Mouse (Mus musculus): Measurements from ENCODE around the gene Cd2bp2. TPM values are rescaled to one million over a fixed set of nuclear protein-coding genes. Genes with fewer than 3 reads are reported as not detected.

The Cd2bp2 gene
- polyA plus RNA-seq, 1 experiment from 2014 or later, result 59.5 TPM

DNA sequence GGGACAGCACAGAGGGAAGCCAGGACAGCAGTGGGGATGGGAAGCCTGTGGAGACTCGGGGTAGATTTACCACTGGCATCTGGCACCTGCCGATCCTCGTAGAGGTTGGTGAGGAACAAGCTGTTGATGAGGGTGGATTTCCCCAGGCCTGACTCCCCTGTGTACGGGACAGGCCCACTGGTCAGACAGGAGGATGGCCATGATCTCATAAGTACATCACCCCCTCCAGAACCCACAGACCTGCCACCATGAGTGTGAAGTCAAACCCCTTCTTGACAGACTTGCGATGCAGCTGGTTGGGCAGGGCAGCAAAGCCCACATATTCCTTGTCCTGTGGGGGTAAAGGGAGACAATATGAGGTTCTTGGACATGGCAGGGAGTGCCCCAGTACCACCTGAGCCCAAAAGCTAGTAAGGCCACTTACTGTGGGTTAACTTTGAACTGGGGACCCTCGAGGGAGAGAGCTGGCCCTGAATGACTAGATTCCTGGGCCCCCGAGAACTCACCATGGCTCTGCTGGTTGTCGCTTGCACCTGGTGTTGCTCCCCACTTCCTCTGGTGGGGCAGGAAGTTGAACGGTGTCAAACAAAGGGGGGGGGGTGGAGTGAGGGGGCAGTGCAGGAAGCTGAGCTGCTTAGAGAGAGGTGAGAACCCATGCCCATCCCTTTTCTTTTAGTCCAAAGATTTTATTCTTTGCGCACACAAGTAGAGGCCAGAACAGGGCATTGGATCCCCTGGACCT, 22.2 kb upstream of the Cd2bp2 start:
- peak; percentile 90 for DNase-seq (ENCODE audit: low spot score)

- peak; percentile 7 for DNase-seq (ENCODE audit: low spot score)
Measured at GRCm38 (mm10) chr7:127217475-127217874, 21.6 kb upstream of the Cd2bp2 start.

GRCm38 (mm10) chr7:127216307-127216706, 20.5 kb upstream of the Cd2bp2 start:
- no peak for DNase-seq (ENCODE audit: low spot score)

DNA sequence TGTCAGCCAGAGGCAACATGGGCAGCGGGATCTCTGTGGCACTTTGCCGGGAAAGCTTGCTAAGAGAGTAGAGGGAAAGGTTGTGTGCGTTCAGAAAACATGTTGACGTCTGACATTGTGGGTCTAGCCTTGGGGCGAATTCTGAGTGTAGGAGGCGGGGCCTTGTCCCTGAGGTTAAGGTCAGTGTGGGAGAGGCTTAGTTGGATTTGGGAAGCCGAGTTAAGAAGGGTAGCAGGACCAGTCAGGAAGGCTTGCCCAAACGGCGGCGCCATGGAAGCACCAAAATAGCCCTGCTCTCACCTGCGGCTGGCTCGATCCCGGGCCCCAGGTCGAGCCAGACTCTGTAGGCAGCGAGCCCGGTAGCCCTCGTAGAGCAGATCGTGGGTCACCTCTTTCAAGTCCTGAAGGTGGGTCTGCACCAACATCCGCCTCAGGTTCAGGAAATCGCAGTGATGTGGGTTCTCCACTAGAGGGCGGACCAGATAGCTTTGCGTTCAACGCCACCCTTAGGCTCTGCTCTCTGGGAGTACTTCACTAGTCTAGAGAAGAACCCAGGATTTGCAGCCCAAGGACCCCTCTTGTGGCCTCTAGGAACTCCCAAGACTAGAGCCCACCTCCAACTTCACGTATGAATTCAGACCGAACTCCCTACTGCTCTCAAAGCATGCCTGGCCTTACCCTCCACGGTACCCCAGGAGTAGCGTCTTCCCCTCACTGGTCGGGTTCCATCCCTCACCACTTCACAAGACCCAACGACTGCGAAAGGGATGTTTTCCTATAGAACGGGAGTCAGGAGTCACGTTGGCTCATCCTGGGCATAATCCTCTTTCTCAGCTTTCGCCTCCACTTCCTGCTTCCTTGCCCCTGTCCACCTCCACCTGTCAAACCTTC, 19.4 kb upstream of the Cd2bp2 start:
- DNase-seq (ENCODE audit: low spot score), result peak; percentile 88

- DNase-seq (ENCODE audit: low spot score), result no peak
Measured at GRCm38 (mm10) chr7:127214521-127214920, 18.7 kb upstream of the Cd2bp2 start.

GRCm38 (mm10) chr7:127213930-127214329, 18.1 kb upstream of the Cd2bp2 start:
- no peak for DNase-seq (ENCODE audit: low spot score)

DNA sequence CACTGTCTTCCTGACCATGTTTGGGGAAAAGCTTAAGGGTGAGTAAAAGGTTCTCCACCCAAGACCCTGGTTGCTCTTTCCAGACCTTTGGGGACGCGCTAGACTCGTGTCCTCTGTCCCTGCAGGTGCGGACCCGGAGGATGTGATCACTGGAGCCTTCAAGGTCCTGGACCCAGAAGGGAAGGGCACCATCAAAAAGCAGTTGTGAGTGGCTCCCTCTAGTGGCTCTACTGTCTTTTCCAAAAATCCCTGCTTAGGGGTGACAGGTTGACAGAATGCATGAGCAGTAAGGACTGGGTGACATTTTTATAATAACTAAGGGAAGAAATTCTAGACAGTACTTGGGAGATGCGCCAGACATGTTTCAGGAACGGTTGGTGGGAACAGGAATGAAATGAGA, 17.6 kb upstream of the Cd2bp2 start:
- peak; percentile 67 for DNase-seq (ENCODE audit: low spot score)

DNA sequence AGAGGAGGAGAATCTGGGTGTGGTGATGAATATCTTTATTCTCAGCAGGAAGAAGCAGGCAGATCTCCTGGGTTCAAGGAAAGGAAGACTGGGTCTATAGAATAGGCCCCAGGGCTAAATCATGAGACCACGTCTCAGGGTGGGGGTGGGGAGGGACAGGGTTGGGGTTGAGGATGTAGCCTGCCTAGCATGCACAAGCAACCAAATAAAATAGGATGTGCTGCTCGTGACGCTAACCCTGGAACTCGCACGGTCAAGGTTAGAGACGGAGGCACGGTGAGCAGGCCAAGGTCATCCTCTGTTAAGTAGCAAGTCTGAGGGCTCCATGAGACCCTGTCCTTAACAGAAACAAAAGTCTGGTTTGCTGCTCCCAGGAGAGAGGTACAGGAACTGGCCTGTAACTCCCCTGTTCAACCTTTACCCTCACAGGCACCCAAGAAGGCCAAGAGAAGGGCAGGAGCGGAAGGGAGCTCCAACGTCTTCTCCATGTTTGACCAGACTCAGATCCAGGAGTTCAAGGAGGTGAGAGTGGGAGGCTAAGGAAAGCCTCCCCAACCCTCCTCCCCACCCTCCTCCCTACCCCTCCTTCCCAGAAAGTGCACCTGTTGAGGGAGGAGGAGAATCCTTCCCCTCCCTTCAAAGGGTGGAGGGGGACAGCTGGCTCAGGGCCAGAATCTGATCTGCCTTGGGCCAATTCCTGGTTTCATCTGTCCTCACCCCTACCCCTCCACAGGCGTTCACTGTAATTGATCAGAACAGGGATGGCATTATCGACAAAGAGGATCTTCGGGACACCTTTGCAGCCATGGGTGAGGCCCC, 16.8 kb upstream of the Cd2bp2 start:
- no peak for DNase-seq (ENCODE audit: low spot score)

DNA sequence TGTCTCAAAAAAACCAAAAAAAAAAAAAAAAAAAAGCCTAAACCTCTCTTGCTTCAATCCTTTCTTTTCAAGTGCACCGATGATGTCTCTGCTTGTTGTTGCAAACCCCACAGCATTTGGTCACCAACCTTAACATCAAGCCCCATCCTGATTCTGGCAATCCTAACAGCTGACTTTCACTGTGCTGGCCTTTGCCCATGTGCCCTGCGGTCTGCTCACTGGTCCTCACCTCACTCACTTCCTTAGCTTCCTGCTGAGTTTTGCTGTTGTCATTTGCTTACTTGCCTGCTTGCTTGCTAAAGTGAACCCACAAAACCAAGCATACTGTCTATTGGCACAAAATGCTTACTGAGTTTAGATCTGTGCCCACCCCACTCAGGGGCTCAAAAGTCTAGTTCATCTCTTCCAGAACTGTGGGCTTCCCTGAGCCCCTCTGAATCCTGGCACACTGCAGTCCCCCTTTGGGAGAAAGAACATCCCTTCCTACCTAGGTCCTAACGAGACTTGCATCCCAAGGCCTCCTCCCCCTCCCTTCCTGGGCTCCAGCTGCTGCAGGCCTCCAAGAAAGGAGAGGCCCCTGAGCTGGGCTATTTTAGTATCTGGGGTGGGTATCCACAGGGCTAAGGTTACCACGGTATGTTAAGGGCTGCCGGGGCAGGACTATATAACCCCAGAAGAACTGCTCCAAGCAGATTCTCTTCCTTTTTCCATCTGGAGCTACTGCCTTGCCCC, 15.3 kb upstream of the Cd2bp2 start:
- DNase-seq (ENCODE audit: low spot score), result peak; percentile 24

DNA sequence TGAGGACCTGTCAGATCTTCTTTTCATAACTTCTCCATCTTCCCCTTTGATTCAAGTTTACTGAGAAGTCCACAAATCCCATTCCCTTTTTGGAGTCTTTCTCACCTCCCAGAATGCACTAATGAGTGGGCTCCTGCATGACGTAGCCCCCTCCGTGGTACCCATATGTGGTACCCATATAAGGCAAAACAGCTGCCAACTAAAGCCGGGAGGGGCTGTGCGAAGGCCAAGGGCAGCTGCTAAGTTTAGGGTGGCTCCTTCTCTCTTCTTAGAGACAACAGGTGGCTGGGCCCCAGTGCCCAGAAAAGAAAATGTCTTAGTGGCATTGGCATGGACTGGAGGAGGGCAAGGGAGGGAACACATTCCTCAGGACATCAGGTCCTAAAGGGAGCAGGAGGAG, 14.4 kb upstream of the Cd2bp2 start:
- DNase-seq (ENCODE audit: low spot score), result peak; percentile 50

DNA sequence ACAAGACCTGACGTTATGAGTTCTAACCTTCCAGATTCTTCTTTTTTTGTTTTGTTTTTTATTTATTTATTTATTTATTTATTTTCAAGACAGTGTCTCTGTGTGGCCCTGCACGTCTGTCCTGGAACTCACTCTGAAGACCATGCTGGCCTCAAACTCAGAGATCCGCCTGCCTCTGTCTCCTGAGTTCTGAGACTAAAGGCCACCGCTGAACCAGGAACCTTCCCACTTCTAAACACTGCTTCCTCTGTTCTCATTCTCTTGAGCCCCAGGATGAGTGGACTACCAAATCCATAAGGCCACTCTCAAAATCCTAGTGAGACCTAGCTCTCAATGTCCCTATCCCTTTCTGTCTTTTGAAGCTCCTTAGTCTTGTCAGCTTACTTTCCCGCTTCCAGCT, 14.0 kb upstream of the Cd2bp2 start:
- DNase-seq (ENCODE audit: low spot score), result no peak

DNA sequence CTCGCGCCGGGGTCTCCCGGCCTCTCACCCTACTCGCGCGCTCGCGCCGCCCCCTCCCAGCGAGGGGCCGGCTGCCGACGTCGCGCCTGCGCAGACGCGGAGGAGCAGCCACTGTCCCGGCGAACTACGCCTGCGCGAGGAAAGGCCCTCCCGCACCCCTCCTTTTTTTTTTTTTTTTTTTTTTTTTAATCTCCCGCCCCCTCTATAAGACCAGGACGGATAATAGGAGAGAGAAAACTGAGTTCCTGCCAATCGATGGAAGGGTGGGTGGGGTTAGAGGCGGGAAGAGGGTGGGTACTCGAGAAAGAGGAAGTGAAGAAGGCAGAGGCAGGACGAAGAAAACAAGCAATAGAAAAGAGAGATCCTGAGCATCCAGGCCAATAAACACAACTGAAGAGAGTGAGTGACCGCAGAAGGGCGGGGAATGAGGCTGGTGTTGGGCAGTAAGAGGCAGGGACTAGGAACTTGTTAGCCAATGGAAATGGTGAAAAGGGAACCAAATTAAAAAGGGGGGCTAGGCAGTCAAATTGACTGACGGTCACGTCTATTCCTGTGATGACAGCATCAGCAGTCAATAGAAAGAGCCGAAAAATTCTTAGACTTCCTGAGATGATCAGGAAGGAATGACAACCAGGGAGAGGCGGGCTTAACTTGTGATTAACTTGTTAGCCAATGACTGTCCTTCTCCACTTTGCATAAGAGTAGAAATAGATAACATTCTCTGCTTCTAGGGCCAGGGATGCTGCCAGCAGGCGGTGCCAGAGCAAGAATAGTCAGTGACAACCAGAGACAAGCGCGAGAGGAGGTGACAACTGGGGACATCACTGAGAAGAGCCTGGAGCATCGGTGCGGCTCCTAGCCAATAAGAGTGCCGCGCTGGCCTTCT, 12.9 kb upstream of the Cd2bp2 start, which contains the start of gene Mylpf:
Gene Mylpf (plus strand): TSS at position 338 of the 886 bp plus-strand sequence.
- DNase-seq (ENCODE audit: low spot score), result peak; percentile 97

DNA sequence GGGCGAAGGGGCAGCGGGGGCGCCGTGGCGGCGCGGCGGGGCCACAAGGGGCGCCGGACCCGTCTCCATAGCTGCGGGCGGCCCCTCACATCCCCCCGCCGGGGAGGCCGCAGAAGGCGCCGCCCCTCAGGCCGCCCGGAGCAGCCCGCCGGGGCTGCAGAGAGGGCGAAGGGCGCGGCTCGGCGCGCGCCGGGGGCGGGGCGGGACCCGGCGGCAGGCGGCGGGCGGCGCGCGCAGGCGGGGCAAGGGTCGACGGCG, 12.4 kb upstream of the Cd2bp2 start, which contains the start of gene Tbc1d10b:
Gene Tbc1d10b (minus strand): TSS at position 174 of the 258 bp plus-strand sequence.
- DNase-seq (ENCODE audit: low spot score), result no peak

DNA sequence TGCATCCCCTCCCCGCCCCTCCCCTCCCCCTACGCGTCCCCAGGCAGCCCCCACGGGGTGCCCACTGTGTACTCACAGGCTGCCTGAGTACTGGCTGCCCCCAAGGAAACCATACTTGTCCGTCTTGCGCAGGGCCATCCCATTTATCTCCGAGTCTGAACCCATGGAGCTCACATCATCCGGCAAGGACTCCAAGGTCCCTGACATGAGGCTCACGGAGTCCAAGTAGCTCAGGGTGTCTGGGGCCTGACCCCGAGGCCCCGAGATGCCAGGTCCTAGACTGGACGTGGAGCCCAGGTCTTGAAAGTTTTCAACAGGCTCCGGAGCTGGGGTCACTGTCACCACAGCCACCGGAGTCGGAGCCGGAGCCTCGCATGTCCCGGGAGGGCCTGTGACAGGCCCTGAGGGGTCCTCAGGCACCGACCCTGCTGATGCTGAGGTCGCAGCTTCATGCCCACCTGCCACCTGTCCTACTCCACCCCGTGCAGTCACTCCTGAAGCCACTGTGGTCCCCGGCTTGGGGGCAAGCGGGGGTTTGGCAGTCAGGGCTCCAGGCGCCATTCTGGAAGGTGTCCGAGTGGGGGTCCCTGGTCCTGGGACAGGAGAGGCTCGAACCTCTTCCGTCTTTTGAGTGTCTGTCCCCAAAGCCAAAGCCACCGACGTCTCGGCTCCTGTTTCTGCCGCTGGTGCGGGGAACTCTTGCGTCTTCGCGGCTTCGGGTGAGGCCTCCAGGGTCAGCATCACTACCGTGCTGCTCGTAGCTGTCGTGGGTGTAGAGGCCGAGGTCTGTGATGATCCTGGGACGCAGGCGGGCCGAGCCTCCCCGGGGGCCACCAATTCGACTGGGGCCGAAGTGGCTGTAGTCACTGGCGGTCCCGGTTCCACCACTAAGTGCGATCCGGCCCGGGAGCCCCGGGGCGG, 11.8 kb upstream of the Cd2bp2 start:
- peak; percentile 43 for DNase-seq (ENCODE audit: low spot score)

- no peak for DNase-seq (ENCODE audit: low spot score)
Measured at GRCm38 (mm10) chr7:127206606-127207005, 10.8 kb upstream of the Cd2bp2 start.

DNA sequence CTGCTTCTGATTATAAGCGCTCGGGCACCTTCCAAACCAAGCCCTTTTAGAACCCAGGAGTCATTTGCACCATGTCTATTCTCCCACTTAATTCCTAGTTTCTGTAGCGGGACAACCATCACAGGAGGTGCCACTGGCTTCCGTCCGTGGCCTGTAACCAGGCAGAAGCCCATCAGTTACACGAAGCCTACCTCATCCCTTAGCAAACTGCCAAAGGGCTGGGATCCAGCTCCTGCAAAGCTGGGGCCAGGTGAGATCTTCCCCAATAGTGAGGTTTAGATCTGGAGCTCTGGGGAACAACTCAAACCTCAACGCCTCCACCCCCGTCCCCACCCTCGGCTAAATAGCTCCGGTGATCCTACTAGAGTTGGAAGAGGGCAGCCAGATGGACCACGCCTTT, 634 bp upstream of the Cd2bp2 start:
- no peak for DNase-seq (ENCODE audit: low spot score)

DNA sequence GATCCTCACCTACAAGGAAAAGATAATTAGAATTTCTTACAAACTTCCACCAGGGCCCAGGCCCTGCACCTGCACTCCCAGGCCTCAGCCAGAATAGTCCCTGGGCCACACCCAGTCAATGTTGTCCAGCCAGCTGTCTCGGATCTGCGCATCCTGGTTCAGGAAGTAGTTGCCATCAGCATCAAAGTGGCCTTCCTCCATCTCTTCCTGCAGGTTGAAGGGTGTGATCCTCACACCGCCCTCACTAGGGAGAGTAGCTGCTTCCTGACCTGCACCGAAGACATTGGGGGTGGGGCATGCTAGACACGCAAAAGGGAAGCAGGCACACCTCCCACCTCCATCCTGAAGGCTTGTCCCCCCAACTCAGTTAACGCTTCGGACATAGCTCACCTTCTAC, 1.2 kb downstream of the Cd2bp2 start:
- DNase-seq (ENCODE audit: low spot score), result no peak

- DNase-seq (ENCODE audit: low spot score), result no peak
Measured at GRCm38 (mm10) chr7:127194011-127194632, 1.7 kb downstream of the Cd2bp2 start.

Data from thymus, postnatal 0 days (tissue).